9 mouse cellular contexts compared by ENCODE assay signal in genomic region chr9:26733206-26733891, GRCm38 (mm10). TPM values are rescaled to one million over a fixed set of nuclear protein-coding genes. Genes with fewer than 3 reads are reported as not detected.
DNase-seq lines count a peak whose midpoint lies in the region; ATAC-seq and TF ChIP-seq lines count a peak whose summit lies in the region.
"Had no signal": no experiment of that assay in that cellular context is flagged by ENCODE, and none has a peak within 500 bp of the region (broad histone marks: within the 10 kb centered on the region; RNA-seq: fewer than 3 reads in every experiment).

Gene B3gat1, plus strand, starts transcription at chr9:26733728.

- H3K4me2 ChIP-seq in embryonic facial prominence, embryonic 11.5 days (ENCODE audit: low read depth, low read length) = peak within 1 kb of the TSS; percentile 99
- H3K4me2 ChIP-seq in intestine, embryonic 14.5 days (ENCODE audit: low read length) = peak within 1 kb of the TSS; percentile 80
- H3K4me2 ChIP-seq in liver, embryonic 16.5 days (ENCODE audit: low read depth, low read length) = peak within 1 kb of the TSS; percentile 17; the same call in 1 of the 2 replicates
- H3K4me2 ChIP-seq in stomach, embryonic 16.5 days (ENCODE audit: low read depth, low read length) = peak within 1 kb of the TSS; percentile 71

- H3K36me3 ChIP-seq in ES-Bruce4 (ENCODE audit: control insufficient read depth, insufficient read depth, low read length, poor library complexity, severe bottlenecking) = no peaks in the 10 kb centered on the region
- H3K36me3 ChIP-seq in embryonic facial prominence, embryonic 11.5 days (replicated peaks; ENCODE audit: control insufficient read depth, insufficient read depth, low read depth, low read length) = no peaks in the 10 kb centered on the region
- no peaks in the 10 kb centered on the region for H3K36me3 ChIP-seq in intestine, embryonic 14.5 days (ENCODE audit: control insufficient read depth, insufficient read depth, low read length)
- no peaks in the 10 kb centered on the region for H3K36me3 ChIP-seq in liver, embryonic 16.5 days (ENCODE audit: control insufficient read depth, insufficient read depth)
- H3K36me3 ChIP-seq in stomach, embryonic 16.5 days (ENCODE audit: control insufficient read depth, insufficient read depth, low read length) = no peaks in the 10 kb centered on the region

- peaks cover 17% of the 10 kb centered on the region for H3K27me3 ChIP-seq in ES-Bruce4 (ENCODE audit: control insufficient read depth, insufficient read depth, low read length, poor library complexity, severe bottlenecking)
- H3K27me3 ChIP-seq in embryonic facial prominence, embryonic 11.5 days (ENCODE audit: control insufficient read depth, insufficient read depth, low read length) = peaks cover 25% of the 10 kb centered on the region
- H3K27me3 ChIP-seq in intestine, embryonic 14.5 days (replicated peaks; ENCODE audit: control insufficient read depth, insufficient read depth, low read length) = peaks cover 43% of the 10 kb centered on the region
- peaks cover 21% of the 10 kb centered on the region for H3K27me3 ChIP-seq in liver, embryonic 16.5 days (ENCODE audit: control insufficient read depth, insufficient read depth, low read depth, low read length)
- H3K27me3 ChIP-seq in stomach, embryonic 16.5 days (ENCODE audit: control insufficient read depth, insufficient read depth, low read length) = peaks cover 44% of the 10 kb centered on the region

- WGBS in embryonic facial prominence, embryonic 11.5 days = under 1% methylated on average over 39 of the region's 65 CpGs
- 3% methylated on average over 44 of the region's 65 CpGs for WGBS in intestine, embryonic 14.5 days
- WGBS in liver, embryonic 16.5 days (ENCODE audit: insufficient replicate concordance) = 3% methylated on average over 35 of the region's 65 CpGs
- 1% methylated on average over 52 of the region's 65 CpGs for WGBS in stomach, embryonic 16.5 days

- intact Hi-C loops in gastrocnemius, adult 2 months (cut with DNase I) = no loop called here

- H3K9ac ChIP-seq in ES-Bruce4 (ENCODE audit: low read depth, poor library complexity, severe bottlenecking) = peak within 1 kb of the TSS; percentile 50
- H3K9ac ChIP-seq in embryonic facial prominence, embryonic 11.5 days (replicated peaks; ENCODE audit: low read length) = peak within 1 kb of the TSS; percentile 57
- 0 out of 2 replicates have a peak within 1 kb of the TSS, but pooled peaks have one; percentile 20 for H3K9ac ChIP-seq in intestine, embryonic 14.5 days (ENCODE audit: low read length)
- no peak within 1 kb of the TSS for H3K9ac ChIP-seq in liver, embryonic 16.5 days (ENCODE audit: low read depth, low read length)
- peak within 1 kb of the TSS; percentile 60 for H3K9ac ChIP-seq in stomach, embryonic 16.5 days (ENCODE audit: low read length)

- no peaks in the 10 kb centered on the region for H3K9me3 ChIP-seq in ES-Bruce4 (replicated peaks; ENCODE audit: control insufficient read depth, insufficient read depth, low read length, poor library complexity, severe bottlenecking)
- H3K9me3 ChIP-seq in embryonic facial prominence, embryonic 11.5 days (replicated peaks; ENCODE audit: control insufficient read depth, low read length) = no peaks in the 10 kb centered on the region
- no peaks in the 10 kb centered on the region for H3K9me3 ChIP-seq in intestine, embryonic 14.5 days (ENCODE audit: control insufficient read depth, low read length)
- H3K9me3 ChIP-seq in liver, embryonic 16.5 days (replicated peaks; ENCODE audit: control insufficient read depth, low read length) = no peaks in the 10 kb centered on the region
- no peaks in the 10 kb centered on the region for H3K9me3 ChIP-seq in stomach, embryonic 16.5 days (replicated peaks; ENCODE audit: control insufficient read depth, low read length)

- TF ChIP-seq POLR2A in ES-Bruce4 (IDR thresholded peaks at IDR 0.05; ENCODE audit: insufficient read depth, low read length) = no peak

- DNase-seq in gastrocnemius, adult 2 months = no peak
- no peak for DNase-seq in gastrocnemius, adult 18-20 months (ENCODE audit: low spot score)
- DNase-seq in embryonic facial prominence, embryonic 11.5 days (ENCODE audit: low spot score) = peak; percentile 49
- no peak for DNase-seq in intestine, embryonic 14.5 days (ENCODE audit: low spot score)
- no peak for DNase-seq in lung, postnatal 10 days

- TF ChIP-seq CTCF in gastrocnemius, adult 2 months (IDR thresholded peaks at IDR 0.05) = no peak
- no peak for TF ChIP-seq CTCF in ES-Bruce4 (IDR thresholded peaks at IDR 0.05; ENCODE audit: low read depth, low read length)

- ATAC-seq in embryonic facial prominence, embryonic 11.5 days (replicated peaks; ENCODE audit: insufficient number of reproducible peaks, low FRiP score, low TSS enrichment, low read depth) = peak; percentile 86
- ATAC-seq in intestine, embryonic 14.5 days (replicated peaks; ENCODE audit: low FRiP score, low TSS enrichment, low read depth) = peak; percentile 64
- no peak for ATAC-seq in liver, embryonic 16.5 days (ENCODE audit: low read depth)
- ATAC-seq in stomach, embryonic 16.5 days (ENCODE audit: insufficient read depth, low FRiP score) = peak; percentile 72; the same call in 1 of the 2 replicates

- TF ChIP-seq EP300 in ES-Bruce4 (IDR thresholded peaks at IDR 0.05; ENCODE audit: insufficient read depth, low read depth, low read length) = no peak

- H3K27ac ChIP-seq in gastrocnemius, adult 2 months = no peak within 1 kb of the TSS
- no peak within 1 kb of the TSS for H3K27ac ChIP-seq in ES-Bruce4 (ENCODE audit: insufficient read depth, low read length)
- no peak within 1 kb of the TSS for H3K27ac ChIP-seq in embryonic facial prominence, embryonic 11.5 days (replicated peaks; ENCODE audit: low read depth, low read length)
- H3K27ac ChIP-seq in intestine, embryonic 14.5 days (ENCODE audit: low read depth) = no peak within 1 kb of the TSS
- H3K27ac ChIP-seq in liver, embryonic 16.5 days (ENCODE audit: low read length) = no peak within 1 kb of the TSS
- no peak within 1 kb of the TSS for H3K27ac ChIP-seq in stomach, embryonic 16.5 days (ENCODE audit: low read length)

- H3K4me3 ChIP-seq in gastrocnemius, adult 2 months = peak within 1 kb of the TSS; percentile 71
- H3K4me3 ChIP-seq in ES-Bruce4 (ENCODE audit: low read depth, low read length) = peak within 1 kb of the TSS; percentile 29
- peak within 1 kb of the TSS; percentile 60 for H3K4me3 ChIP-seq in embryonic facial prominence, embryonic 11.5 days (ENCODE audit: low read depth, low read length)
- peak within 1 kb of the TSS; percentile 43 for H3K4me3 ChIP-seq in intestine, embryonic 14.5 days (ENCODE audit: low read depth, low read length)
- no peak within 1 kb of the TSS for H3K4me3 ChIP-seq in liver, embryonic 16.5 days (ENCODE audit: low read depth, low read length)
- H3K4me3 ChIP-seq in stomach, embryonic 16.5 days (replicated peaks; ENCODE audit: low read length) = peak within 1 kb of the TSS; percentile 45
- H3K4me3 ChIP-seq: erythroblast, embryonic 14.5 days had no signal

- no peaks in the 10 kb centered on the region for H3K4me1 ChIP-seq in ES-Bruce4 (ENCODE audit: control insufficient read depth, insufficient read depth, low read length)
- no peaks in the 10 kb centered on the region for H3K4me1 ChIP-seq in embryonic facial prominence, embryonic 11.5 days (ENCODE audit: control insufficient read depth, insufficient read depth, low read length)
- H3K4me1 ChIP-seq in intestine, embryonic 14.5 days (replicated peaks; ENCODE audit: control insufficient read depth, insufficient read depth, low read length) = no peaks in the 10 kb centered on the region
- H3K4me1 ChIP-seq in liver, embryonic 16.5 days (ENCODE audit: control insufficient read depth, low read depth, low read length) = no peaks in the 10 kb centered on the region
- H3K4me1 ChIP-seq in stomach, embryonic 16.5 days (ENCODE audit: control insufficient read depth, insufficient read depth, low read length) = 0 out of 2 replicates have a peak, but pooled peaks cover 4% of the 10 kb centered on the region

RNA-seq across cellular contexts. Expression of gene B3gat1, which starts in this region (rescaled TPM):
- total RNA-seq in gastrocnemius, adult 2 months (2021) = 1 to 10 TPM in 1 of 2 experiments, under 1 TPM in 1; 0.14 to 3.3 TPM
- 1 to 10 TPM in 1 of 2 experiments, under 1 TPM in 1; 0.09 to 1.3 TPM for total RNA-seq in gastrocnemius, adult 18-20 months (2021)
- not detected in 2 replicates for polyA plus RNA-seq in ES-Bruce4 (2011; ENCODE audit: insufficient read depth, insufficient read length, low read depth, missing spikeins)
- 1.2 and 1.3 TPM in 2 replicates for polyA plus RNA-seq in embryonic facial prominence, embryonic 11.5 days (2014; fragmentation: Nextera tagmentation; extraction: Ambion mirVana)
- 0.48 and 0.50 TPM in 2 replicates for polyA plus RNA-seq in intestine, embryonic 14.5 days (2014; fragmentation: Nextera tagmentation; extraction: Ambion mirVana)
- polyA plus RNA-seq in liver, embryonic 16.5 days (2015; fragmentation: Nextera tagmentation; extraction: Ambion mirVana) = not detected in 2 replicates
- 0.10 and 0.14 TPM in 2 replicates for polyA plus RNA-seq in stomach, embryonic 16.5 days (2015; fragmentation: Nextera tagmentation; extraction: Ambion mirVana)
- polyA plus RNA-seq: erythroblast, embryonic 14.5 days had no signal

Comparison
In these comparisons a context has a peak if more than half of its experiments do, and no peak if none do; other contexts are left out.
1. Peak in ATAC-seq, H3K4me3 ChIP-seq, H3K9ac ChIP-seq and H3K4me2 ChIP-seq in intestine, embryonic 14.5 days; RNA of the gene not detected or under 1 TPM.
2. Peak in ATAC-seq, H3K4me3 ChIP-seq, H3K9ac ChIP-seq and H3K4me2 ChIP-seq in stomach, embryonic 16.5 days; RNA of the gene not detected or under 1 TPM.
3. H3K4me2 ChIP-seq: peak in every context shown above with its lines; median percentile 99 in embryonic facial prominence, embryonic 11.5 days; 80 in intestine, embryonic 14.5 days; 71 in stomach, embryonic 16.5 days; 17 in liver, embryonic 16.5 days.